Mouse (Mus musculus): ENCODE measurements at regions not wholly inside any gene's neighbourhood (a gene's known extent, or its start where the extent isn't known, plus 50 kb on each side); places are given as distances from the start of the nearest gene placed in this dataset.
"Not testable (repeated sequence)": the region's sequence is repeated elsewhere in the genome, so short reads cannot be mapped to it uniquely, and the experiment has no call there.

- no peak for DNase-seq (ENCODE audit: low spot score)
Measured at GRCm38 (mm10) chr9:13105426-13105825, 140.2 kb downstream of the Jrkl start.

- no peak for DNase-seq (ENCODE audit: low spot score)
Measured at GRCm38 (mm10) chr9:13083669-13084068, 162.0 kb downstream of the Jrkl start.

- DNase-seq (ENCODE audit: low spot score) = no peak
Measured at GRCm38 (mm10) chr9:13049079-13049478, 196.6 kb downstream of the Jrkl start.

- no peak for DNase-seq (ENCODE audit: low spot score)
Measured at GRCm38 (mm10) chr9:13019025-13019424, 226.6 kb downstream of the Jrkl start.

GRCm38 (mm10) chr9:12983209-12983608, 262.4 kb downstream of the Jrkl start:
- DNase-seq (ENCODE audit: low spot score) = not testable (repeated sequence)

- DNase-seq (ENCODE audit: low spot score) = peak; percentile 5
Measured at GRCm38 (mm10) chr9:12973022-12973421, 272.6 kb downstream of the Jrkl start.

GRCm38 (mm10) chr9:12960337-12960736, 285.3 kb downstream of the Jrkl start:
- DNase-seq (ENCODE audit: low spot score) = no peak

GRCm38 (mm10) chr9:12946088-12946487, 299.5 kb downstream of the Jrkl start:
- no peak for DNase-seq (ENCODE audit: low spot score)

- no peak for DNase-seq (ENCODE audit: low spot score)
Measured at GRCm38 (mm10) chr9:12945476-12945875, 300.2 kb downstream of the Jrkl start.

- DNase-seq (ENCODE audit: low spot score) = no peak
Measured at GRCm38 (mm10) chr9:12945037-12945436, 300.6 kb downstream of the Jrkl start.

GRCm38 (mm10) chr9:12935016-12935415, 310.6 kb downstream of the Jrkl start:
- no peak for DNase-seq (ENCODE audit: low spot score)

GRCm38 (mm10) chr9:12925549-12926186, 320.0 kb downstream of the Jrkl start:
- DNase-seq (ENCODE audit: low spot score) = no peak

GRCm38 (mm10) chr9:12900726-12901125, 344.9 kb downstream of the Jrkl start:
- DNase-seq (ENCODE audit: low spot score) = no peak

- no peak for DNase-seq (ENCODE audit: low spot score)
Measured at GRCm38 (mm10) chr9:12879753-12880490, 365.7 kb downstream of the Jrkl start.

- peak; percentile 15 for DNase-seq (ENCODE audit: low spot score)
Measured at GRCm38 (mm10) chr9:12876496-12876895, 369.1 kb downstream of the Jrkl start.

GRCm38 (mm10) chr9:12870941-12871340, 374.7 kb downstream of the Jrkl start:
- DNase-seq (ENCODE audit: low spot score) = no peak
